Mouse (Mus musculus): ENCODE measurements around the gene Chchd2. TPM values are rescaled to one million over a fixed set of nuclear protein-coding genes. Genes with fewer than 3 reads are reported as not detected.

Chchd2 gene
- polyA plus RNA-seq (2014; fragmentation: Illumina TruSeq; extraction: RNeasy Lipid Tissue Mini Kit (QIAGEN cat#74804); ENCODE audit: low read depth, low replicate concordance) = 1,073 TPM

GRCm38 (mm10) chr5:129886911-129887636, at the start of gene Chchd2:
TSS of gene Chchd2 (minus strand) at chr5:129887470.

GRCm38 (mm10) chr5:129908242-129908965, 21.1 kb upstream of the Chchd2 start, which contains the start of gene Nupr1l:
TSS of gene Nupr1l (plus strand) at chr5:129908540.

DNA sequence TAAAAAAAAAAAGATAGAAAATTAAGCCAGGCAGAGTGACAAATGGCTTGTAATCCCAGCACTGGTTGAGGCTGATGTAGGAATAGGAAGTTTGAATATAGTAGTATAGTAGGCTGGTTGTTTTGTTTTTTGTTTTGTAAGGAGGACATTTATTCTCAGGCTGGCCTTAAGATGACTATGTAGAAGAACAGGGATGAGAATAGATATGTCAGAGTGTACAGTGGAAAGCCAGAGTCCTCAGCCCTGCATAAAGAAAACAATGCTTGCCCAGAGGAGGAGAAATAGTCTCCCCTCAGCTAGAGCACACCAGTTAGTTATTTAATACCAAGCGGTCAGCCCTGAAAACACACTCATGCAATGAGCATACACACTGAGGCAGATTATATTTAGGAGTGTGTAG, 11.2 kb upstream of the Chchd2 start, which contains the start of gene Phkg1:
Gene Phkg1, minus strand, starts transcription at position 101 of the 400 bp plus-strand sequence.

DNA sequence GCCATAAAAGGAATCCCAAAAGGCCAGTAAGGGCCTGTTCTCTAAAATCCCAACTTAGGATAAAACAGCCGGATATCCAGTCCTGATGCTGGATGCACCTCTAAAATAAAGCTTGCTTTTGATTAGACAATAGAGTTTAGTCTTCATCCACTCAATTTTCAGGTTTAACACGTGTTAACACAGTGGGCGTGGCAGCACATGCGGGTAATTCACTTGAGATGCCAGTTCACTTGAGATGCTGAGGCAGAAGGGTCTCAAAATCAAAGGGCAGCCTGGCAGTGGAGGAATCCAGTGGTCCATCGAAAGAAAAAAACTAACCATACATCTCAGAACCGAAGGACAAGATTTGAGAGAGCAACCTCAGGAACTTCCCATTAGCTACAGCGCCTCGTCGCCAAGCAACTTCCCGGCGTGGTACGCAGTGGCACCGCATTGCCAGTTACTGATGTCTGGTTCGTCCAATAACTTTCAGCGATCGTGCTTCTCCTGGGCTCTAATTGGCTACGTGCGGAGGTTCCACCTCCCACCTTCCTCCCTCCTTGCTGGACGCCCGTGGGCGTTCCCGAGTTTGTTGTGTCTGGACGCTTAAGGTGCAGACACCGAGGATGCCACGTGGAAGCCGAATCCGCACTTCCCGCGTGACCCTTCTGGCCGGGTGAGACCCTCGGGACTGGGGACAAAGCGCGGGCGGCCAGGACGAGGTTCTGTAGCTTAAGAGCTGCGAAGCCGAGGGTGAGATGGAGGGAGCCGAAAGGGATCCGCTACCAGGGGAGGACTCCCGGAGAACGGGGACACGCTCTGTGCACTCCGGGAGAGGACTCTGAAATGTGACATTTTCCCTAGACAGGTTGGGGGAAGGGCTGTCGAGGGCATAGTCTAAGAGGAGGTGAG, 8.2 kb upstream of the Chchd2 start, which contains the start of gene Zbed5:
Gene Zbed5, plus strand, starts transcription at position 526 of the 891 bp plus-strand sequence.

DNA sequence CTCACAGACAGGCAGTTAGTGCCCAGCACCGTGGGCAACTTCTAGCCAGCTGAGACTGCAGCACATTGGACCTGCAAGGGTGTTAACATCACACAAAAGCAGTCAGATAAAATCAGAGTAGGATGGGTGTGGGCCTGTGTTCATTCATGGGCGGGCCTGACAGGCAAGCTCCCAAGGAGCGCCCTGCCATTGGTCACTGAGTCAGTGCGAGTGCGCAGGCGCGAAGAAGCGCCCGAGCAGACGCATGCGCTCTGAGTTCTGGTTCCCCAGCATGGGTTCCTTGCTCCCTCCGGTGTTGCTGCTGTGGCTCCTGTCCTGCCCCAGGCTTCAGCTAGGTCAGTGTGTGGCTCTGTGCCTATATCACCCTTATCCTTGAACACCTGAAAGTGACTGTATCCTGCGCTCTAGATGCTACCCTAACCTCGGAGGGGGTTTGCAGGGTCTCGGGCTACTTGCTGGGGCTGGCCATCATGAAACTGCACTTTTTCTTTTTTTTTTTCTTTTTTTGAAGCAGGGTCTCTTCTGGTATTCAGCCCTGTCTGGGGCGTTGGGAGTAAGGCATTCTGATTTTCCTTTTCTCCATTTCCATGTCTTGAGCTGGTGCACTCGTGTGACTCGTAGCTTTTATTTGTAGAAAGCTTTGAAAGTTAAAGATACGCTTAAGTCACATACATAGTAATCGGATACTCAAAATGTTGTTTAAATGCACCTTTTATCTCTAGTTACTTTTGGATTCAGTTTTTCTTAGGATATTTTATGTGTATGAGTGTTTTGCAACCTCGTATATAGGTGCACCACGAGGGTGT, 40.3 kb downstream of the Chchd2 start, which contains the start of gene Sumf2:
Gene Sumf2, plus strand, starts transcription at position 235 of the 806 bp plus-strand sequence.

Other genes with a start within 250 kb of the Chchd2 start
- gene Zfp11, start 217.4 kb downstream of the Chchd2 start, polyA plus RNA-seq (2014; fragmentation: Illumina TruSeq; extraction: RNeasy Lipid Tissue Mini Kit (QIAGEN cat#74804); ENCODE audit: low read depth, low replicate concordance) = 2.8 TPM
- not detected for gene Sept14, start 179.0 kb downstream of the Chchd2 start, polyA plus RNA-seq (2014; fragmentation: Illumina TruSeq; extraction: RNeasy Lipid Tissue Mini Kit (QIAGEN cat#74804); ENCODE audit: low read depth, low replicate concordance)
- 95.2 TPM for gene Mrps17, start 172.0 kb downstream of the Chchd2 start, polyA plus RNA-seq (2014; fragmentation: Illumina TruSeq; extraction: RNeasy Lipid Tissue Mini Kit (QIAGEN cat#74804); ENCODE audit: low read depth, low replicate concordance)
- gene Nipsnap2, start 162.4 kb downstream of the Chchd2 start, polyA plus RNA-seq (2014; fragmentation: Illumina TruSeq; extraction: RNeasy Lipid Tissue Mini Kit (QIAGEN cat#74804); ENCODE audit: low read depth, low replicate concordance) = 884 TPM
- gene Psph, start 100.0 kb downstream of the Chchd2 start, polyA plus RNA-seq (2014; fragmentation: Illumina TruSeq; extraction: RNeasy Lipid Tissue Mini Kit (QIAGEN cat#74804); ENCODE audit: low read depth, low replicate concordance) = 9.4 TPM
- gene Sumf2, start 40.5 kb downstream of the Chchd2 start, polyA plus RNA-seq (2014; fragmentation: Illumina TruSeq; extraction: RNeasy Lipid Tissue Mini Kit (QIAGEN cat#74804); ENCODE audit: low read depth, low replicate concordance) = 11.9 TPM
- gene Zbed5, start 8.3 kb upstream of the Chchd2 start, polyA plus RNA-seq (2014; fragmentation: Illumina TruSeq; extraction: RNeasy Lipid Tissue Mini Kit (QIAGEN cat#74804); ENCODE audit: low read depth, low replicate concordance) = 0.73 TPM
- 59.8 TPM for gene Phkg1, start 11.1 kb upstream of the Chchd2 start, polyA plus RNA-seq (2014; fragmentation: Illumina TruSeq; extraction: RNeasy Lipid Tissue Mini Kit (QIAGEN cat#74804); ENCODE audit: low read depth, low replicate concordance)
- 0.86 TPM for gene Nupr1l, start 21.1 kb upstream of the Chchd2 start, polyA plus RNA-seq (2014; fragmentation: Illumina TruSeq; extraction: RNeasy Lipid Tissue Mini Kit (QIAGEN cat#74804); ENCODE audit: low read depth, low replicate concordance)
- gene Vkorc1l1, start 54.5 kb upstream of the Chchd2 start, polyA plus RNA-seq (2014; fragmentation: Illumina TruSeq; extraction: RNeasy Lipid Tissue Mini Kit (QIAGEN cat#74804); ENCODE audit: low read depth, low replicate concordance) = 17.3 TPM
- gene Gusb, start 115.6 kb upstream of the Chchd2 start, polyA plus RNA-seq (2014; fragmentation: Illumina TruSeq; extraction: RNeasy Lipid Tissue Mini Kit (QIAGEN cat#74804); ENCODE audit: low read depth, low replicate concordance) = 21.1 TPM
- gene Asl, start 141.8 kb upstream of the Chchd2 start, polyA plus RNA-seq (2014; fragmentation: Illumina TruSeq; extraction: RNeasy Lipid Tissue Mini Kit (QIAGEN cat#74804); ENCODE audit: low read depth, low replicate concordance) = 10.2 TPM
- gene Crcp, start 141.8 kb upstream of the Chchd2 start, polyA plus RNA-seq (2014; fragmentation: Illumina TruSeq; extraction: RNeasy Lipid Tissue Mini Kit (QIAGEN cat#74804); ENCODE audit: low read depth, low replicate concordance) = 20.9 TPM
- 18.9 TPM for gene Tpst1, start 185.9 kb upstream of the Chchd2 start, polyA plus RNA-seq (2014; fragmentation: Illumina TruSeq; extraction: RNeasy Lipid Tissue Mini Kit (QIAGEN cat#74804); ENCODE audit: low read depth, low replicate concordance)

All from heart, adult 10 weeks (tissue).